Mouse (Mus musculus): ENCODE measurements around the gene Tcf20. TPM values are rescaled to one million over a fixed set of nuclear protein-coding genes. Genes with fewer than 3 reads are reported as not detected.

The Tcf20 gene
- total and polyA plus RNA-seq, 3 experiments = 27.0 to 47.2 (median 29.0) TPM

DNA sequence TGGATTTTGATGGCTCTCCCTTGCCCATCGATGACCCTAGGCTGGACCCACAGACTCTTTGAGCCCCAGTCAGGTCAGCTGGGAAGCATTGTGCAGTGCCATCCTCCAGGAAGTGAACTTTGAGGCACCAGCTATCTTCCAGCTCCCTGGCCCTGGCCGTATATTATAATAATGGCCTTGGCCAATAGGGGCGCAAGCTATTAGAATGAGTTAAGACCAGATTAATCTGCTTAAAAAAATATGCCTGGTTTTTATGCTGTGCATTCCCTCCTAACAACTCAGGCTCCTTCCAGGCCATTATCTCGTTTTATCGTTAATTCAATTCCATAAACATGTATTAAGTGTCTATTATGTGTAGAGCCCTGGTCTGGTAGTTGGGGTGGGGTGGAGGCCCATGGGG is 56.2 kb downstream of the Tcf20 start:
- no peak overlapping the region for H3K4me3 ChIP-seq (replicated peaks in 1 of 3; ENCODE audit: low read depth in 2 of 3, low read length in 2 of 3, poor library complexity in 1 of 3)
- no peaks in the 10 kb centered on the region for H3K27me3 ChIP-seq (replicated peaks)
- DNase-seq (ENCODE audit: extremely low read depth) = no peak
- no peaks in the 10 kb centered on the region for H3K9me3 ChIP-seq (replicated peaks; ENCODE audit: low read length)
- H3K79me2 ChIP-seq (replicated peaks; ENCODE audit: control insufficient read depth, extremely low read depth, insufficient read depth, poor library complexity, severe bottlenecking) = no peaks in the 10 kb centered on the region
- TF ChIP-seq NRF1 (IDR thresholded peaks at IDR 0.05; ENCODE audit: low read depth, low read length) (no peak), ZNF384 (IDR thresholded peaks at IDR 0.05; ENCODE audit: low read depth, low read length) (no peak), MAX (IDR thresholded peaks at IDR 0.05; ENCODE audit: low read length) (no peak), JUND (conservative IDR thresholded peaks at IDR 0.05; ENCODE audit: low read depth, low read length) (no peak)
- dilution Hi-C loops (cut with MboI; ENCODE audit: extremely low pct_ligation_motif_present, extremely low pct_unique_long_range_greater_than_20kb, low sequenced_read_pairs) = no loop called here
- in situ Hi-C loops (cut with MboI; ENCODE audit: low pct_ligation_motif_present, low pct_unique_long_range_greater_than_20kb, low sequenced_read_pairs) = no loop called here
- no peak overlapping the region for H3K4me2 ChIP-seq (ENCODE audit: insufficient read depth, low read depth, poor library complexity, severe bottlenecking)
- no peak overlapping the region for H3K9ac ChIP-seq (ENCODE audit: insufficient read depth, low read depth)
- H3K4me1 ChIP-seq (ENCODE audit: control insufficient read depth in 1 of 2, insufficient read depth in 2 of 2) = peaks cover 0 to 28% of the 10 kb centered on the region in 2 experiments; a peak in 2 of 4 replicates
- peaks cover 0 to 2% of the 10 kb centered on the region in 2 experiments for H3K36me3 ChIP-seq (replicated peaks in 1 of 2; ENCODE audit: control insufficient read depth in 1 of 2, insufficient read depth in 1 of 2, low read length in 1 of 2)
- no peak overlapping the region for H3K27ac ChIP-seq (ENCODE audit: insufficient read depth, low read depth)

DNA sequence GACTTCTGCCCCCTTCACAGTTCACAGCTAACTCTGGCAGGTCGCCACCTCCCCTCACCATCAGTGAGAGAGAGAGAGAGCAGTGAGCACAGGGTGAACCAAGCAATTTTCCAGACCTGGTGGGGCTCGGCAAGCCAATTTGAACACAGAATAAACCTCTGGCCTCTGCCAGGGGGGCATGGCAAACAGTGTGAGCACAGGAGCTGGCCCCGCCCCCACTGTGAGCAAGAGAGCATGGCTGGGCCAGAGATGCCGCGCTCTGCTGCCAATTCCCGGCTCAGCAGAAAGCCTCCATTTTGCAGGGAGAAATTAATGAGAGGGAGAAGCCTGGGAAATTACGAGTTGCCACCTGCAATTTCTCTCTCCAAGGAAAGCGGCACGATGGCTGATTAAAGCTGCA is 58.1 kb downstream of the Tcf20 start:
- in situ Hi-C loops (cut with MboI; ENCODE audit: low pct_ligation_motif_present, low pct_unique_long_range_greater_than_20kb, low sequenced_read_pairs) = no loop called here
- no peak for DNase-seq (ENCODE audit: extremely low read depth)
- Histone ChIP-seq H3K79me2 (replicated peaks; ENCODE audit: control insufficient read depth, extremely low read depth, insufficient read depth, poor library complexity, severe bottlenecking) (no peaks in the 10 kb centered on the region), H3K27me3 (replicated peaks) (no peaks in the 10 kb centered on the region), H3K27ac (ENCODE audit: insufficient read depth, low read depth) (no peak overlapping the region), H3K9ac (ENCODE audit: insufficient read depth, low read depth) (no peak overlapping the region), H3K4me1 (ENCODE audit: control insufficient read depth in 1 of 2, insufficient read depth in 2 of 2) (peaks cover 0 to 28% of the 10 kb centered on the region in 2 experiments; a peak in 2 of 4 replicates), H3K4me3 (replicated peaks in 1 of 3; ENCODE audit: low read depth in 2 of 3, low read length in 2 of 3, poor library complexity in 1 of 3) (no peak overlapping the region), H3K4me2 (ENCODE audit: insufficient read depth, low read depth, poor library complexity, severe bottlenecking) (no peak overlapping the region), H3K9me3 (replicated peaks; ENCODE audit: low read length) (no peaks in the 10 kb centered on the region), H3K36me3 (replicated peaks in 1 of 2; ENCODE audit: control insufficient read depth in 1 of 2, insufficient read depth in 1 of 2, low read length in 1 of 2) (no peaks in the 10 kb centered on the region)
- dilution Hi-C loops (cut with MboI; ENCODE audit: extremely low pct_ligation_motif_present, extremely low pct_unique_long_range_greater_than_20kb, low sequenced_read_pairs) = no loop called here
- TF ChIP-seq MEF2A (IDR thresholded peaks at IDR 0.05; ENCODE audit: borderline replicate concordance, low read depth, low read length) (no peak), USF1 (IDR thresholded peaks at IDR 0.05; ENCODE audit: low read depth, low read length) (no peak), JUND (conservative IDR thresholded peaks at IDR 0.05; ENCODE audit: low read depth, low read length) (no peak), JUN (IDR thresholded peaks at IDR 0.05; ENCODE audit: insufficient read depth, low read depth, low read length) (no peak), CHD1 (IDR thresholded peaks at IDR 0.05; ENCODE audit: low read depth, low read length) (no peak), MXI1 (IDR thresholded peaks at IDR 0.05; ENCODE audit: low read depth, low read length) (no peak), HCFC1 (IDR thresholded peaks at IDR 0.05; ENCODE audit: low read depth, low read length) (no peak), POLR2AphosphoS2 (IDR thresholded peaks at IDR 0.05; ENCODE audit: low read depth, low read length) (no peak), ZC3H11A (IDR thresholded peaks at IDR 0.05; ENCODE audit: low read depth, low read length) (no peak), SMC3 (IDR thresholded peaks at IDR 0.05; ENCODE audit: low read depth, low read length) (no peak), E2F4 (IDR thresholded peaks at IDR 0.05; ENCODE audit: insufficient replicate concordance, low read depth, low read length) (no peak), ELF1 (IDR thresholded peaks at IDR 0.05; ENCODE audit: low read depth, low read length) (no peak), MYC (IDR thresholded peaks at IDR 0.05; ENCODE audit: low read depth, low read length) (no peak), MAX (IDR thresholded peaks at IDR 0.05; ENCODE audit: low read length) (no peak), POLR2A (IDR thresholded peaks at IDR 0.05; ENCODE audit: low read depth, low read length) (no peak), ZNF384 (IDR thresholded peaks at IDR 0.05; ENCODE audit: low read depth, low read length) (no peak), BHLHE40 (IDR thresholded peaks at IDR 0.05; ENCODE audit: low read depth, low read length) (no peak)

All from CH12.LX (cell line).